Mouse (Mus musculus) kidney, adult 9 months (tissue): ENCODE measurements around the gene Phlpp1.
A peak's percentile ranks its signal among the peaks of the same experiment; 100 is the strongest.

Experiments
- DNase-seq: peaks from one replicate; pipeline ENCODE4 v3.0.0; 2022

Gene Phlpp1

GRCm38 (mm10) chr1:106321432-106322126 is 150.0 kb downstream of the Phlpp1 start:
- no peak for DNase-seq

- no peak for DNase-seq
These were observed 155.1 kb downstream of the Phlpp1 start for GRCm38 (mm10) chr1:106326691-106327090.

- DNase-seq, result no peak
These were observed 170.5 kb downstream of the Phlpp1 start for GRCm38 (mm10) chr1:106342100-106342499.

GRCm38 (mm10) chr1:106345265-106345664 is 173.7 kb downstream of the Phlpp1 start:
- DNase-seq, result no peak

- DNase-seq, result no peak
These were observed 175.2 kb downstream of the Phlpp1 start for GRCm38 (mm10) chr1:106346776-106347175.

- DNase-seq, result no peak
These were observed 177.6 kb downstream of the Phlpp1 start for GRCm38 (mm10) chr1:106349116-106349515.

GRCm38 (mm10) chr1:106351512-106351911 is 180.0 kb downstream of the Phlpp1 start:
- no peak for DNase-seq

- no peak for DNase-seq
These were observed 181.4 kb downstream of the Phlpp1 start for GRCm38 (mm10) chr1:106352801-106353511.

- no peak for DNase-seq
These were observed 182.4 kb downstream of the Phlpp1 start for GRCm38 (mm10) chr1:106353993-106354392.

GRCm38 (mm10) chr1:106359474-106359873 is 187.9 kb downstream of the Phlpp1 start:
- DNase-seq, result no peak

- DNase-seq, result peak; percentile 18
These were observed 191.5 kb downstream of the Phlpp1 start for GRCm38 (mm10) chr1:106362841-106363604.

GRCm38 (mm10) chr1:106369330-106369729 is 197.8 kb downstream of the Phlpp1 start:
- no peak for DNase-seq

GRCm38 (mm10) chr1:106372446-106372845 is 200.9 kb downstream of the Phlpp1 start:
- no peak for DNase-seq

GRCm38 (mm10) chr1:106373656-106374055 is 202.1 kb downstream of the Phlpp1 start:
- DNase-seq, result no peak

GRCm38 (mm10) chr1:106374274-106374673 is 202.7 kb downstream of the Phlpp1 start:
- peak; percentile 42 for DNase-seq

- DNase-seq, result no peak
These were observed 203.4 kb downstream of the Phlpp1 start for GRCm38 (mm10) chr1:106374971-106375370.

- no peak for DNase-seq
These were observed 204.5 kb downstream of the Phlpp1 start for GRCm38 (mm10) chr1:106376003-106376402.

- no peak for DNase-seq
These were observed 208.9 kb downstream of the Phlpp1 start for GRCm38 (mm10) chr1:106380465-106380864.

GRCm38 (mm10) chr1:106386542-106386941 is 215.0 kb downstream of the Phlpp1 start:
- no peak for DNase-seq

GRCm38 (mm10) chr1:106387264-106387663 is 215.7 kb downstream of the Phlpp1 start:
- no peak for DNase-seq

GRCm38 (mm10) chr1:106389673-106390072 is 218.1 kb downstream of the Phlpp1 start:
- peak; percentile 60 for DNase-seq

- DNase-seq, result no peak
These were observed 221.5 kb downstream of the Phlpp1 start for GRCm38 (mm10) chr1:106393072-106393471.

GRCm38 (mm10) chr1:106394678-106395077 is 223.1 kb downstream of the Phlpp1 start:
- DNase-seq, result no peak

GRCm38 (mm10) chr1:106395476-106395875 is 223.9 kb downstream of the Phlpp1 start:
- DNase-seq, result peak; percentile 80
